Comparison of ENCODE assay signal across 18 mouse cellular contexts in the genomic region with DNA sequence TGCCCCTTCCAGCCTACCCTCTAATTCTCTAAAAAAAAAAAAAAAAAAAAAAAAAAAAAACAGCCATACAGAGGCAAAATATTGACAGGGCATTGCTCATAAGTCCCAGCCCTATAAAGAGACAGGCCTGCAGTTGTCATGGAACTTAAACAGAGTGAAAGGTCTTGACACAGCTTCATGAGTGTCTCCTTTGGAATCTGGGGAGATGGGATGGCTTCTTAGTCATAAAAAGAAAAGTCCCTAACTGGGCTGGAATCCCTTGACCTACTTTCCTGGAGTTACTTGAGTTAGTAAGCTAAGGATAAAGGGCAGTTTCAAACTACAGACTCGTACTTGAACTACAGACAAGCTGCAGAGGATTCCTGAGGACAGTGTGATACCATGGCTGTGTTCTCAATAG.
"Had no signal": no experiment of that assay in that cellular context is flagged by ENCODE, and none has a peak within 500 bp of the region (broad histone marks: within the 10 kb centered on the region; RNA-seq: fewer than 3 reads in every experiment).

No protein-coding gene starts in this region.

- H3K9ac ChIP-seq: lung, embryonic 14.5 days; midbrain, embryonic 12.5 days; neural tube, embryonic 13.5 days; neural tube, embryonic 15.5 days had no signal

- DNase-seq: lung, postnatal 10 days; lung, postnatal 4 days; midbrain, embryonic 14.5 days; retina, postnatal 1 day; right cerebral cortex, adult 18-20 months; right cerebral cortex, postnatal 25 days; right cerebral cortex, postnatal 4 days; spleen, adult 18-20 months; thymus, adult 18-20 months; thymus, postnatal 14 days; thymus, postnatal 36 days had no signal

- H3K4me2 ChIP-seq: lung, embryonic 14.5 days; midbrain, embryonic 12.5 days; neural tube, embryonic 13.5 days; neural tube, embryonic 15.5 days had no signal

- H3K4me3 ChIP-seq: midbrain, embryonic 10.5 days; midbrain, embryonic 12.5 days; myocyte; neural tube, embryonic 13.5 days; neural tube, embryonic 15.5 days had no signal

- H3K9me3 ChIP-seq: midbrain, embryonic 10.5 days; midbrain, embryonic 12.5 days; neural tube, embryonic 13.5 days; neural tube, embryonic 15.5 days had no signal

- ATAC-seq: midbrain, embryonic 16.5 days had no signal

- H3K27ac ChIP-seq: midbrain, embryonic 10.5 days; midbrain, embryonic 12.5 days; neural tube, embryonic 13.5 days; neural tube, embryonic 15.5 days had no signal

- H3K36me3 ChIP-seq: midbrain, embryonic 10.5 days; midbrain, embryonic 12.5 days; neural tube, embryonic 13.5 days; neural tube, embryonic 15.5 days had no signal

- H3K4me1 ChIP-seq: midbrain, embryonic 10.5 days; midbrain, embryonic 12.5 days; neural tube, embryonic 13.5 days; neural tube, embryonic 15.5 days had no signal

- H3K27me3 ChIP-seq: midbrain, embryonic 12.5 days; neural tube, embryonic 13.5 days; neural tube, embryonic 15.5 days had no signal
